Mouse (Mus musculus) liver, embryonic 12.5 days (tissue): ENCODE measurements around the gene Sdhaf3. TPM values are rescaled to one million over a fixed set of nuclear protein-coding genes. Genes with fewer than 3 reads are reported as not detected.
"Not testable (repeated sequence)": the region's sequence is repeated elsewhere in the genome, so short reads cannot be mapped to it uniquely, and the experiment has no call there.

Experiments used
- ATAC-seq: fragments of 200-750 bp; cut with Nextera tagmentation; 2 replicates; pipeline ENCODE4 v1.8.0; 2017; ENCODE audit warnings: moderate number of reproducible peaks, mild to moderate bottlenecking, moderate library complexity
- H3K27ac ChIP-seq: fragments of 300-500 bp; sonication (generic); 2 replicates; pipeline ENCODE4 v1.5.1; 2016; ENCODE audit warnings: mild to moderate bottlenecking
- H3K27me3 ChIP-seq: fragments of 300-500 bp; sonication (generic); replicated peaks from 2 replicates; pipeline ENCODE4 v1.6.1; 2016; ENCODE audit warnings: mild to moderate bottlenecking, moderate library complexity
- H3K36me3 ChIP-seq: fragments of 300-500 bp; sonication (generic); 2 replicates; pipeline ENCODE4 v1.6.1; 2016; ENCODE audit warnings: mild to moderate bottlenecking, moderate library complexity
- H3K4me1 ChIP-seq: fragments of 300-500 bp; sonication (generic); 2 replicates; pipeline ENCODE4 v1.6.1; 2016
- H3K4me2 ChIP-seq: fragments of 300-500 bp; sonication (generic); 2 replicates; pipeline ENCODE4 v1.6.1; 2016; ENCODE audit warnings: mild to moderate bottlenecking, moderate library complexity
- H3K4me3 ChIP-seq: fragments of 300-500 bp; sonication (generic); 2 replicates; pipeline ENCODE4 v1.5.1; 2016; ENCODE audit warnings: mild to moderate bottlenecking, moderate library complexity
- H3K9ac ChIP-seq: fragments of 300-500 bp; sonication (generic); 2 replicates; pipeline ENCODE4 v1.6.1; 2016; ENCODE audit warnings: mild to moderate bottlenecking, moderate library complexity
- H3K9me3 ChIP-seq: fragments of 300-500 bp; sonication (generic); replicated peaks from 2 replicates; pipeline ENCODE4 v1.6.1; 2016; ENCODE audit warnings: mild to moderate bottlenecking, moderate library complexity
- WGBS: fragments of 180-500 bp; shearing (Covaris S2); methylation state at CpG from one replicate; pipeline ENCODE4 v1.1.7; 2016; ENCODE audit not compliant: insufficient replicate concordance; 5-methylcytosine and 5-hydroxymethylcytosine counted together
- polyA plus RNA-seq: library from polyadenylated mRNA; unstranded; fragments of >200 nt; fragmentation: Nextera tagmentation; extraction: Ambion mirVana; gene quantifications from 2 replicates; pipeline ENCODE4 v1.2.1, GENCODE M21; 2016

Sdhaf3 gene
- polyA plus RNA-seq, 1 experiment from 2014 or later, result 3.7 TPM

GRCm38 (mm10) chr6:6955395-6955763 is 425 bp upstream of the Sdhaf3 start:
- Histone ChIP-seq H3K9ac (no peak overlapping the region), H3K4me1 (peaks cover 4% of the 10 kb centered on the region; the same call in 1 of the 2 replicates), H3K4me3 (peak overlapping the region; percentile 72), H3K4me2 (peak overlapping the region; percentile 83), H3K9me3 (no peaks in the 10 kb centered on the region), H3K27ac (peak overlapping the region; percentile 22; the same call in 1 of the 2 replicates), H3K27me3 (no peaks in the 10 kb centered on the region; the same call in 1 of the 2 replicates), H3K36me3 (no peaks in the 10 kb centered on the region)
- 40% methylated on average over 6 of the region's 6 CpGs for WGBS
- ATAC-seq, result no peak

- H3K9ac ChIP-seq, H3K27me3 ChIP-seq, H3K9me3 ChIP-seq, H3K36me3 ChIP-seq, H3K4me1 ChIP-seq, ATAC-seq, H3K27ac ChIP-seq, H3K4me2 ChIP-seq, H3K4me3 ChIP-seq: not testable (repeated sequence)
- 71% methylated on average over 2 of the region's 4 CpGs for WGBS
Measured at GRCm38 (mm10) chr6:6959234-6959633, 3.4 kb downstream of the Sdhaf3 start.

GRCm38 (mm10) chr6:6997226-6997946 is 41.6 kb downstream of the Sdhaf3 start:
- WGBS, result 65% methylated on average over 4 of the region's 4 CpGs
- Histone ChIP-seq H3K9ac (no peak overlapping the region), H3K27me3 (no peaks in the 10 kb centered on the region), H3K9me3 (no peaks in the 10 kb centered on the region), H3K36me3 (no peaks in the 10 kb centered on the region), H3K4me3 (no peak overlapping the region), H3K4me2 (no peak overlapping the region), H3K4me1 (no peaks in the 10 kb centered on the region), H3K27ac (no peak overlapping the region)
- ATAC-seq, result no peak

- H3K36me3 ChIP-seq, result no peaks in the 10 kb centered on the region
- H3K9ac ChIP-seq, result no peak overlapping the region
- H3K4me2 ChIP-seq, result no peak overlapping the region
- ATAC-seq, result no peak
- H3K27ac ChIP-seq, result no peak overlapping the region
- WGBS, result 72% methylated on average over 1 of the region's 1 CpGs
- no peaks in the 10 kb centered on the region for H3K9me3 ChIP-seq
- H3K27me3 ChIP-seq, result no peaks in the 10 kb centered on the region
- no peaks in the 10 kb centered on the region for H3K4me1 ChIP-seq
- no peak overlapping the region for H3K4me3 ChIP-seq
Measured at GRCm38 (mm10) chr6:6997956-6998355, 42.2 kb downstream of the Sdhaf3 start.

- Histone ChIP-seq H3K9me3 (no peaks in the 10 kb centered on the region), H3K4me1 (no peaks in the 10 kb centered on the region), H3K36me3 (no peaks in the 10 kb centered on the region), H3K27ac (no peak overlapping the region), H3K9ac (no peak overlapping the region), H3K4me2 (no peak overlapping the region), H3K4me3 (no peak overlapping the region), H3K27me3 (no peaks in the 10 kb centered on the region)
- ATAC-seq, result no peak
- 74% methylated on average over 3 of the region's 3 CpGs for WGBS
Measured at GRCm38 (mm10) chr6:6999015-6999414, 43.2 kb downstream of the Sdhaf3 start.

- no peak for ATAC-seq
- H3K36me3 ChIP-seq, result no peaks in the 10 kb centered on the region
- no peaks in the 10 kb centered on the region for H3K9me3 ChIP-seq
- no peaks in the 10 kb centered on the region for H3K4me1 ChIP-seq
- 63% methylated on average over 4 of the region's 4 CpGs for WGBS
- H3K4me2 ChIP-seq, result no peak overlapping the region
- H3K27me3 ChIP-seq, result no peaks in the 10 kb centered on the region
- no peak overlapping the region for H3K27ac ChIP-seq
- H3K9ac ChIP-seq, result no peak overlapping the region
- H3K4me3 ChIP-seq, result no peak overlapping the region
Measured at GRCm38 (mm10) chr6:7003085-7003484, 47.3 kb downstream of the Sdhaf3 start.

- Histone ChIP-seq H3K4me1 (no peaks in the 10 kb centered on the region), H3K9me3 (no peaks in the 10 kb centered on the region), H3K27me3 (no peaks in the 10 kb centered on the region), H3K4me2 (no peak overlapping the region), H3K4me3 (no peak overlapping the region), H3K36me3 (no peaks in the 10 kb centered on the region), H3K9ac (no peak overlapping the region), H3K27ac (no peak overlapping the region)
- no peak for ATAC-seq
- 49% methylated on average over 2 of the region's 2 CpGs for WGBS
Measured at GRCm38 (mm10) chr6:7004005-7004404, 48.2 kb downstream of the Sdhaf3 start.

- no peaks in the 10 kb centered on the region for H3K27me3 ChIP-seq
- H3K27ac ChIP-seq, result no peak overlapping the region
- no peak overlapping the region for H3K4me3 ChIP-seq
- no peaks in the 10 kb centered on the region for H3K4me1 ChIP-seq
- H3K36me3 ChIP-seq, result no peaks in the 10 kb centered on the region
- H3K4me2 ChIP-seq, result no peak overlapping the region
- no peak overlapping the region for H3K9ac ChIP-seq
- no peaks in the 10 kb centered on the region for H3K9me3 ChIP-seq
- no peak for ATAC-seq
- WGBS, result 57% methylated on average over 6 of the region's 6 CpGs
Measured at GRCm38 (mm10) chr6:7038087-7038486, 82.3 kb downstream of the Sdhaf3 start.

- WGBS, result 83% methylated on average over 5 of the region's 5 CpGs
Measured at GRCm38 (mm10) chr6:7038835-7039234, 83.0 kb downstream of the Sdhaf3 start.

GRCm38 (mm10) chr6:7041912-7042311 is 86.1 kb downstream of the Sdhaf3 start:
- H3K9ac ChIP-seq, result no peak overlapping the region
- 11% methylated on average over 1 of the region's 1 CpGs for WGBS
- ATAC-seq, result no peak

More at GRCm38 (mm10) chr6:7038835-7039234, 83.0 kb downstream of the Sdhaf3 start:
- no peak overlapping the region for H3K27ac ChIP-seq
- H3K4me1 ChIP-seq, result no peaks in the 10 kb centered on the region
- ATAC-seq, result no peak
- no peaks in the 10 kb centered on the region for H3K27me3 ChIP-seq
- H3K4me3 ChIP-seq, result no peak overlapping the region
- H3K36me3 ChIP-seq, result no peaks in the 10 kb centered on the region
- no peak overlapping the region for H3K9ac ChIP-seq
- no peaks in the 10 kb centered on the region for H3K9me3 ChIP-seq
- H3K4me2 ChIP-seq, result no peak overlapping the region

GRCm38 (mm10) chr6:7062819-7063218 is 107.0 kb downstream of the Sdhaf3 start:
- 76% methylated on average over 3 of the region's 3 CpGs for WGBS
- no peak overlapping the region for H3K27ac ChIP-seq
- ATAC-seq, result no peak

More at GRCm38 (mm10) chr6:7041912-7042311, 86.1 kb downstream of the Sdhaf3 start:
- H3K9me3 ChIP-seq, result no peaks in the 10 kb centered on the region
- H3K27ac ChIP-seq, result no peak overlapping the region
- H3K4me2 ChIP-seq, result no peak overlapping the region
- no peak overlapping the region for H3K4me3 ChIP-seq
- H3K36me3 ChIP-seq, result no peaks in the 10 kb centered on the region
- H3K27me3 ChIP-seq, result no peaks in the 10 kb centered on the region
- no peaks in the 10 kb centered on the region for H3K4me1 ChIP-seq

GRCm38 (mm10) chr6:7068782-7069181 is 113.0 kb downstream of the Sdhaf3 start:
- WGBS, result 65% methylated on average over 3 of the region's 3 CpGs
- Histone ChIP-seq H3K9me3 (peaks cover under 1% of the 10 kb centered on the region; the same call in 1 of the 2 replicates), H3K9ac (no peak overlapping the region)

More at GRCm38 (mm10) chr6:7062819-7063218, 107.0 kb downstream of the Sdhaf3 start:
- H3K4me1 ChIP-seq, result no peaks in the 10 kb centered on the region
- no peaks in the 10 kb centered on the region for H3K9me3 ChIP-seq
- no peaks in the 10 kb centered on the region for H3K36me3 ChIP-seq
- H3K27me3 ChIP-seq, result no peaks in the 10 kb centered on the region
- H3K9ac ChIP-seq, result no peak overlapping the region
- no peak overlapping the region for H3K4me3 ChIP-seq
- no peak overlapping the region for H3K4me2 ChIP-seq

More at GRCm38 (mm10) chr6:7068782-7069181, 113.0 kb downstream of the Sdhaf3 start:
- H3K27me3 ChIP-seq, result no peaks in the 10 kb centered on the region
- no peaks in the 10 kb centered on the region for H3K4me1 ChIP-seq
- no peak overlapping the region for H3K4me2 ChIP-seq
- no peaks in the 10 kb centered on the region for H3K36me3 ChIP-seq
- no peak for ATAC-seq
- no peak overlapping the region for H3K4me3 ChIP-seq
- no peak overlapping the region for H3K27ac ChIP-seq
